Mouse (Mus musculus): ENCODE results near the gene Tspo.

The Tspo gene

DNA sequence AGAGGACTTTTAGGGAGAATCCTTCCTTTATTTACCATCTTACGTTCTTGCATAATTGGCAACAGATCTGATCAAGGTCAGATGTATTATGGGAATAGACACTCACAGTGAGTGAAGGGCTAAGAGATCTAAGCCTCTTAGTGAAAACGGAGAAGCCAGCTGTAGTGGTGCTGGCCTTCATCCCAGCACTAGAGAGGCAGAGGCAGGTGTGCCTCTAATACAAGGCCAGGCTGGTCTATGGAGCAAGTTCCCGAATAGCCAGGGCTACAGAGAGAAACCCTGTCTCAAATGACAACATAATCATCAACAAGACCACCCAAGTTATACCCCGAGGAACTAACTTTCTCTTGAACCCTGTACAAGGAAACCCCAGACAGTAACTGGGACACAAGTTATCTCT, 19.5 kb downstream of the Tspo start:
- in situ Hi-C loops (cut with MseI, MboI): no loop called here

DNA sequence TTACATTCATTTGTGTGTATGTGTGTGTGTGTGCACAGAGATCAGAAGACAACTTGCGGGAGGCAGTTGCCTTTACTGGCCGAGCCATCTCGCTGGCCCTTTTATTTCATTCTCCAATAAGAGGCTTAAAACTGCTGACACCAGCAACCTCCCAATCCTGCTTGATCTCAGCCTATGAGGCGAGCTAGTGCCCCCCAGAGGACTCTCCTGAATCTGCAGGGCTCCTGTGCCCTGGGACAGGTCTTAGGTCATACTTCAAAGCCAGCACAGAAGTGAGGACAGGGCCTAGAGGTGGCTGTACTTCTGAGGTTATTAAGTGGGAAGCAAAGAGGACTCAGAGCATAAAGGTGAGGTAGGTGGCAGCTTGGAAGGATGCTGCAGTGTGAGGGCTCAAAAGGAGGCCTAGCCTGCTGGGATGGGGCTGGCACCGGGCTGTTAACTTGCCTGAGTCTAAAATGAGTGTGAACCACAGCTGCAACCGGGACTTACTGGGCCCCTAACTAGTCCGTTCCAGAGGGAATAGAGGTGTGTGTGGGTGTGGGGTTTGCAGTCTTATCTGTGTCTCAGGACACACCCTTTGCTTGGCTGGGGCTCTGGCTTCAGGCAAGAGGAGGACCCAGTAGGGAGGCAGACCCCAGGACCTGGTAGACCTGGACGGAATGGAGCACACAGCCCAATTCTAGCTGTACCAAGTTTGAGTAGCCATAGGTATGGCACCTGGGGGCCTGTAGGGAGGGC, 20.2 kb downstream of the Tspo start:
- in situ Hi-C loops (cut with MseI, MboI): no loop called here

DNA sequence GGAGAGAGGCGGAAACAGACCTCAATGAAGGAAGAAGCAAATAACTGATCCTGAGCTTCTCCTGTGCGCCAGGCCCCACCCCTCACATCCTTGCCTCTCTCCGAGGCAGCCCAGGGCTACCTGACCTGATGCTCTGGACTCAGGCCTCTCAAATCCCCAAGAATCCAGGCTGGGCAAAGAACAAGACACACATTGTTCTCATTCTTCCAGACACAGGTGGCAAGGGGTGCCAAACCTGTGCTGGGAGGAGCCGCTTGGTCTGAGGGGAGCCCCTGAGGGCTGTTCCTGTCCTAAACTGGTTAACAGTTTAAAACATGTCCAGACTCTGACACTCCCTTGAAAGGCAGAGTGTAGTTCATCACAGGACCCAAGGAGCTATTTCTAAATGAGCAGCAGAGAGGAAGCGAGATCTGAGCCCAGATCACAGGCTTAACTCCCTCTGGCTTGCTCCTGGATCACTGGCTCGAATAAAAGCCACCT, 21.4 kb downstream of the Tspo start:
- in situ Hi-C loops (cut with MseI, MboI): no loop called here

DNA sequence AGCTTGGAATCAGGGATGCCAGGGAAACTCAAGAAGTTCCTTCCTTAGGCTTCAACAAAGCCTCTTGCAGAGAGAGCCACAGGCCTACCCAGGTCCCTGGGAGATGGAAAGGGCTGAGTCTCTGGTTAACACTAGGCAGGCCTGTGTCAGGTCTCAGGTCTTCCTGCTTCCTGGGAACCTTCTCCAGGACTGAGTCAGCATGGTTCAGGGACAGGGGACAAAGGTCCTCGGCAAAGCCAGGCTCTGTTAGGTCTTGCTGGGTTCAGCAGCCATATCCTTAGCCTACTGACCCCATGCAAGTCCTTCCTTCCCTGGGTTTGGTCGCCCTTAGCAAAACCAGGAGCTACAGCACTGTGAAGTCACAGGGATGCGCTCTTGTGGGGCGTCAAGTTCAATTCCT, 27.4 kb downstream of the Tspo start:
- in situ Hi-C loops (cut with MseI, MboI): no loop called here

DNA sequence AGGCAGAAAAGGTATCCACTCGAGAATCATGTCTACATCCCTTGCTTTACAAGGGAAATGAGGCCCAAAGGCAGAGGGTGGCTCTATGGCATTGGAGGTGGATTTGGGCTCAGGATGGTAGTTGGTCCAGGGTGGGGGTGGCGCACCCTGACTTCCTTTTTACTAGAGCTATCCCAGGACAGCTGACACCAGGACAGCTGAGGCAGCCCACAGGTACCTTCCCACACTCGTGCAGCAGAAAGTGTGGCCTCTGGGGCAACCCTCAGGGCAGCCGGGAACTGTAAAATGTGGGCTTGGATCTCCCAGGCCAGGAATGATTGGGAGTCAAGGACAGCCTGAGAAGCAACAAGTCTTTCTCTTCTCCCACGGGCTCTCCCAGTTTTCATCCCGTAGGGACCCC, 28.4 kb downstream of the Tspo start:
- in situ Hi-C loops (cut with MseI, MboI): no loop called here

DNA sequence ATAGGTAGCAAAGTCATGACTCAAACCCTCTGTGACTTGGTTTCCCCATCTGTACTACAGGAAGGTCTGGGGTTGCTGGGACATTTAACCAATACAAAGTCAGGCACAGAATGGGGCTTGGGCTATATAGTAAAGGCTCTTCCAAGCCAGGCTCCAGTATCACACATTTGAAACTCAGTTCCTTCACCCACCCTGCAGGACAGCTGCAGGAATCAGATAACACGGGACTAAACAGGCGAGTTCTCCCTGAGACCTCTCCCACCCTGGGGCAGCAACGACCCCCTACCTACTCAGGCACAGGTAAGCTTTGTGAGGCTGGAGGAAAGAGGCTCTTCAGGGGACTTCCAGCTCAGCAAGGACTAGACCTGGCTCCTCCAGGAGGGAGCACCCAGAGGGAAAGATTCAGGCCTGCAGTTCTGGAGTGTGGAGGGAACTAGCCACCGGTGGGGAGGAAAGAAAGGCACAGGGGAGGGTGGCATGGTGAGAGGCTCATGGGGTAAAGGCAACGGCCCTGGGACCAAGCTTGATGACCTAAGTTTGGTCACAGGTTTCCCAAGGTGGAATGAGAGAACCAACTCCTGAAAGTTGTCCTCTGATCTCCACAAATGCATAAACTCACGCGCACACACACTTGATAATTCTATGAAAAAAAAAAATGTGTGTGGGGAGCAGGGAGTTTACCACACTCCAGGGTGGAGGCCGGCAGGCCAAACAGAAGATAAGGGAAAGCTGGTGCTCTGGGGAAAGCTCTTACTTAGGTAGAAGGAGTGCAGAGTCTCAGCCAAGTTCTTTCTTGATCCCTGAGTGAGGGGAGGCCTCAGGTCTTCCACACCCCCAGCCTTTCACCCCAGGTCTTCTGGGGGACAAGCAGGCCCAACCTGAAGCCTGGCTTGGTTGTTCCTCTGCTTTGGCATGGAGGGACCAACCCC, 29.1 kb downstream of the Tspo start:
- in situ Hi-C loops (cut with MseI, MboI): no loop called here

DNA sequence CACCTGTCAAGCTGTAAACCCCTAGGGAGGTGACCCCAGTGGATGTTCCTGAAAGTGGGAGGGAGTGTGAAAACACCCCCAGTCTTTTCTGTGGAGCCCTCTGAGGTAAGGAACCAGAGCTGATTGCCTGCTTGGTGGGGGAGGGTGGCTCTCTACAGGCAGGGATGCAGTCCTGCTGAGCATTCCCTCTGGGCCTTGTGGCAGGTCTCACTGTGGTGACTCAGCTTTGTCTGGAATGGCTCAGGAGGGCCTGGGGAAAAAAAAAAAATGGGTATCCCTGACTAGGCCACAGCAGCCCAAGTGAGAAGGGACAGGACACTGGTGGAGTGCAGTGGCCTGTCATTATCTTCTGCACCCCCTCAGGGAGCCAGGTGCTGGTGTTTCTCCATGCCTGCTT, 29.8 kb downstream of the Tspo start:
- in situ Hi-C loops (cut with MseI, MboI): no loop called here

DNA sequence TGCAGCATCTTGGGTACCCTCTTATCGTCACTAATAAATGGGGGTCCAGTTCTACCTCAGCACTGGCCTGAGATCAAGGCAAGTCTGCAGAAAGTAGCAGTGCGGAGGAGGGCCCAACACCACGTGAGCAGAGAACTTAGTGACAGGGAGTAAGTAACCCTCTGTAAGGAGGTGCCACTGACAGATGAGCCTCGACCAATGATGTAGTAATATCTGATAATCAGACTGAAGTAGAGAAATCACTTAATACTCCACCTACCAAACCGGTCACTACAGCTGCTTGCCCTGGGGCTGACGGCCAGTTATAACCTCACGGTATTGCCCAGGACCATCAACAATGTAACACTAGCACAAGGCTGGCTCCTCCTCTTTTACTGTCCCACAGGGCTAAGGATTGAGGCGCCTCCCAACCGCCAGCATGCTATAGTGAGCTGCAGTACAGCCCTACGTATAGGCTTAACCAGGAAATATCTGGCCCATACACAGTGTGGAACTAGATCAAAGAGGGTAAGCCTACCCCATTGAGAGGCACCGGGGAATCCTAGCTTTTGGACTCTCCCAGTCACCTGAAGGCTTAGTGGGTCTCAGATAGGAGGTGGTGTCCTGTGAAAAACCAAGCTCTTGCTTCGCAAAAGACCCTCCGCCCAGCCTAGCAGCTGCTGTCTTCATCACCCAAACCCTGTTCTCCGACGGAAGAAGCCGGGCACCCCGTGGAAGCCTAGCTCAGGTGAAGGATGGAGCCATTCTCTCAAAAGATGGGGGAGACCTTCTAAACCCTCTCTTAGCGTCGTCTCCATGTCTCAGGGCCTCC, 30.5 kb downstream of the Tspo start:
- in situ Hi-C loops (cut with MseI, MboI): no loop called here

DNA sequence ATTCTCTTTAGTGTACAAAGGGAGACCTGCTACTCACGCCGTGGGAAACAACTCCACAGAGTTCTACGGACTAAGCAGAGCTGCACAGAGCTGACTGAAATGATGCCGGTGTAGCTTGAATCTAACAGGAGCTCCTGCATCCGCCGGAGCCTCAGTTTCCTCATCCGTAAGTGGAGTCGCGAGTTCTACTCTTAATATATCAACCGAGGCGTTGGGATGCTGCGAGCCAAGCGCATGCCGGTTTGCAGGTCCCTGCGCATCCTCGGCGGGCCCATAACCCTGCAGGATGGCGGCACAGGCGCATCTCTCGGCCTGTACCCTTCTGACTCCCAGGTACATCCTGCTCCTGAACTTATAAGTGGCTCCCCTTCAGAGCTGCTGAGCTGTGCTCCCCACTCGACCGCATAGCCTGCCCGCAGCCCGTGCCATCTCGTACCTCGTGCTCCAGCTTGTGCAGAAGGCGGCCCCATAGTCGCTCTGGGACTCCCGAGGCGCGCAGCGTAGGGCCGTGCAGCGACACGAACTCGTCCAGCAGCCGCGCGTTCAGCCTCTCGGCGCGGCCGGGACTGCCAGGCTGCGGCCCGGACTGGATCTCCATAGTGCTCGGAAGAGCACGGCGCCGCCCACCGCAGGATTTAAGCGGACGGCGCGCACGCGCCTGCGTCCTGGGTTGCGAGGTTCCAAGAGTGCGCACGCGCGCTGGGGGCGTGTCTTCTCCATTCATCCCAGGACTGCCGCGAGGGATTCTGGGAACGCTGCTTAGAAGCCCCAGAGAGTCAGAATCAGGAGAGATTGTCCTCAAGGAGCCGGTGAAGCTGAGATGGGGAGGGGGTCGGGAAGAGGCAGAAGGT, 31.3 kb downstream of the Tspo start, which contains the start of gene Ttll12:
Gene Ttll12, minus strand, starts transcription at position 645 of the 851 bp plus-strand sequence.
- in situ Hi-C loops (cut with MseI, MboI): no loop called here

DNA sequence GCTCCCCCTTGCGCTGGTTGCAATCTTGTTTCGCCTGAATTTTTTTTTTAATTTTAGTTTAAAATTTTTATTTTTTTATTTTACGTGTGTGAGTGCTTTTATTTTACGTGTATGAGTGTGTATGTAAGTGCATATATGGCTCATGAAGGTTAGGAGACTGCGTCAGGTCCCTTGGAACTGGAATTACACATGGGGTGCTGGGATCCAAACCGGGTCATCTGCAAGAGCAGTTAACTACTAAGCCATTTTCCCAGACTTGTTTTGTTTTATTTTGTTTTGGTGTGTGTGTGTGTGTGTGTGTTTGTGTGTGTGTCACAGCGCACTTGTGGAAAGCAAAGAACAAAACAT, 31.9 kb downstream of the Tspo start:
- in situ Hi-C loops (cut with MseI, MboI): no loop called here

DNA sequence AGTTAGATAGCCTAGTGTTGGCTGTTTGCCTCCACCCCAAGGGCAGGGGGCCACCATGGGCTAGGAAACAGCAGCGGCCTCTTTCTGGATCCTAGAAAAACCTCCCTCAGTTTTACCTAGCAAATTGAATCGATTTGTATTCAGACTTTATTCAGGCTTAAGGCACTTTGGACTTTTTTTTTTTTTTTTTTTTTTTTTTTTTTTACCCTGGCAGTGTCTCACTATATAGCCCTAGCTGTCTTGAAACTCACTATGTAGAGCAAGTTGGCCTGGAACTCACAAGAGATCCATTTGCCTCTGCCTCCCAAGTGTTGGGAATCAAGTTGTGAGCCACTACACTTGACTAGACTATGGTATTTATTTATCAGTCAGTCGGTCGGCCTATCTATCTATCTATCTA, 33.4 kb downstream of the Tspo start:
- in situ Hi-C loops (cut with MseI, MboI): no loop called here

DNA sequence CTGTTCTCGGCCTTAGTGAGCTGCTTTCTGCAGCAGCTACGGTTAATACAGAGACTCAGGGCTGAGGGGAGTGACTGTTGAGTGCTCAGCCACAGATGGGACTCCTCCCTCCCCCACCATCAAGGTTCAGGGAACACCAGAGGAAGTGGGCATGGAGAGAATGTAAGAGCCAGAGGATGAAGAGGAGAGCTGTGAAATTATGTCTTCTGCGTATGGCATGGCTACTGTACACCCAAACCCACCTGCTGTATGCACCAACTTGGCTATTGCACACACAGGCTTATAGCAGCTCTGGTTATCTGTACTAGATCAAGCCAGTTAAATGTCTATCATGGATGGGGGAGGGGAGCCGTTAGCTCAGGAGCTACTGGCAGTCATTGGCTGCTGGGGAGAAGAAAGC, 37.8 kb downstream of the Tspo start:
- in situ Hi-C loops (cut with MseI, MboI): no loop called here

DNA sequence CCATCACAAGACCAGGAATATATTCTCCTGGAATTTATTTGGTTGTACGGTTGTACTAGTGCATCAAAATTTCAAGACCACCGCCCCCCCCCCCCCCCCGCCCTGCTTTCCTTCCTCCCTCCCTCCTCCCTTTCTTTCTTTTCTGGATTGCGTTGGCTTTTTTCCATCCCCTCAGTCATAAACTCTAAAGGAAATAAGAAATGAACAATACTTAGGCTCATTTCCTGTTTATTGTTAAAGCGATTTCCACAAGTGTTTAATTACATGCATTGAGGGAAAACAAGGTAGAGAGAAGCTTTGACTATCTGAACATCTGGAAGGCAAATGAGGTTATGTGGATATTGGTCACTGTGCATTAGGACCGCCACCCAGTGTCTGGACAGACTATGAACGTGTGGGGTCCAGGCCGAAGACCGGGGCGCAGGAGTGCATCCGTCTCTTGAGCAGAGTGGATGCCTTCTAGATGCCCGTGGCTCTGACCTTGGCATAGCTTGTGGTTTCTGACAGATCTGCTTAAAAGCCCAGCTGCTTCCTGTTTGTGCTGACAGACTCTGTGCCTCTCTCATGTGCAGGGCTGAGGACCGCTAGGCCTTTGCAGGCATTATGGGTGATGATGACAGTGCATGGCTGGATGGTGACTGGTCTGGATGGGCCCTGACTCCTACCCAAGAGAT, 39.1 kb downstream of the Tspo start:
- in situ Hi-C loops (cut with MseI, MboI): no loop called here

DNA sequence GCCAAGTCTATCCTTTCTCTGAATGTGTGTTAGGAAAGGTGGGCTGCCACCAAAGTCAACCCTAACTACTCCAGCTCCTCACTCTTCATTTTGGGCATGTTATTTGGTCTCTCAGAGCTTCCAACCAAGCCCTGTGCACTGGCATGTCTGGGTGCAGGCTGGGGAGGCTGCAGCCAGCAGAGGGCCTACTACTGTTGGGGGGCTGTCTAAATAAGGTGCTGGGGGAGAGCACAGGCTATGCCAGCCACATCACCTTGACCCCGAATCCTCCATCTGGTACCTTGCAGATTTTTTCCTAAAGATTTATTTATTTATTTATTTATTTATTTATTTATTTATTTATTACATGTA, 39.6 kb downstream of the Tspo start:
- in situ Hi-C loops (cut with MseI, MboI): no loop called here

DNA sequence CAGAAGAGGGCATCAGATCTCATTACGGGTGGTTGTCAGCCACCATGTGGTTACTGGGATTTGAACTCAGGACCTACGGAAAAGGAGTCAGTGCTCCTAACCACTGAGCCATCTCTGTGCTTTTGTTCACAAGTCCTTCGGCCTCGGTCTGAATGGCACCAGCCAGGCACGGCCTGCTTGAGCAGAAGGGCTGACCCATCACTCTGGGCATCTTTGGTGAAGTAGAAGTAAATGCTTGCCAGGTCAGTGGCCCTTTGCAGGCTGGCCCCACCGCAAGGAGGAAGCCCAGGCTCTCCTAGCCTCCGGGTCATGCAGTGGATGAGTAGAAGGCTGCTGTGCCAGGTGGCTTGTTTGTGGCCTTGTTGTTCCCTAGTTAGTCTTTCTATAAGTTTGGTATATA, 40.0 kb downstream of the Tspo start:
- in situ Hi-C loops (cut with MseI, MboI): no loop called here

DNA sequence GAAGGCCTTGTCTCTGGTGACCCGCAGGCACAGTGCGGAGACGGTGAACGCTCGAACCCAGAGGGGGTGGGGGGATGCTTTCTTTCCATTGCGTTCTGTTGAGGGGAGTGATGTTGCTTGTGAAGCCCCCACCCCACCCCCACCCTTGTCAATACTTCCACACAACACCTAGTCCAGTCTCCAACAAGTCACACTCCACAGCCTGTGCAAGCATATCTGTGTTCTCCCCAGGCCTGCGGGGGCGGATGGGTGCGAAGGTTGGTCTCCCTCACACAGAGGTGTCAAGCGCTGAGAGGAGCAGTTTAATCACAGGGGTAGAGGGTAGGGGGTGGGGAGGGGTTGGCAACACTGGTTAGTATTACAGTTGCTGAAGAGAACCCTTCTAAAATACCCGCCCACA, 42.8 kb downstream of the Tspo start:
- in situ Hi-C loops (cut with MseI, MboI): no loop called here

DNA sequence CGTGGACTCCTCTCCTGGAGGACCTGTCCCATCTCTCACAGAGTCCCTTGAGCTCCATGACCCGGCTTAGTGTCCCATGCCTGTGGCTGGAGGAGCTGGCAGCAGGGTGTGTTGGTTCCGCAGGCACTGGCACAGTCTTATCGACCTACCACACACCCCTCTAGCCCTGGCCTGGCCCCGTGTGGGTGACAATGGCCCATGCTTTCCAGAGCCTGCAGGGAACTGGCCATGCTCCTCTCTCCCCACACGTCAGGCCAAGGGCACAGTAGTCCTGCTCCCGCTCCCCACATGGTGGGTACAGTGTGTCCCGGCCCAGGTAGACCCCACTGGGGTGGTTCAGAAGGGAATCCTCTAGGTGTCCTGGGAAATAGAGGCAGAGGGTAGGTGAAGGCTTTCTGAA, 43.3 kb downstream of the Tspo start:
- in situ Hi-C loops (cut with MseI, MboI): no loop called here

DNA sequence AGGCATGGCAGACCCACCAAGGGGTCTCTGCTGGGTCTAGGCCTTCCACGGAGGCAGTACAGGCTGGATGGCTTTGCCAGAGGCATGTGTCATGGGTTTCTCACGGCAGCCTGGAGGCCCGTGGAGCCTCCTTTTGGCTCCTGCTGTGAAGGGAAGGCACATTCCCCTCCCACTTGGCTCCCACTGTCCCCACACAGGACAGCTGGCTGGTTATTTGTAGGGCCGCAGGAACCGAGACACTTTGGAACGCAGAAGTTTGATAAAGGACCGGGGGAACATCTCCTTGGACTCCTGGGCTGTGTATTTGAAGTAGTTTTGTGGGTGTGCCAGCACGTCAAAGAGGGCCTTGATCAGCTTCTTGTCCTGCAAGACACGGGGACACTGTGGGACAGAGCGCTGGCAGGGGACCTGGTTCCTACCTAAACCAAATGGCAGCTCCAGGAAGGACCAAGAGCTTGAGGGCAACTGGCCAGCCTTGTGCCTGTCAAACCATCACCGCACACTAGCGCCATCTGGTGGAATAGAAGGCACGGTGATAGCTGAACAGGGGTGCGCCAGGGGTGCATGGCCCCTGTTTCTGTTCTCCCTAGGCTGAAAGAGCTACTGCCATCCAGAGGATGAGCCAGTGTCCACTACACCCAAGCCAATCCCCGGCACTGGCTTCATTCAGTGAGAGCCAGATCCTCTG, 43.9 kb downstream of the Tspo start:
- in situ Hi-C loops (cut with MseI, MboI): no loop called here

DNA sequence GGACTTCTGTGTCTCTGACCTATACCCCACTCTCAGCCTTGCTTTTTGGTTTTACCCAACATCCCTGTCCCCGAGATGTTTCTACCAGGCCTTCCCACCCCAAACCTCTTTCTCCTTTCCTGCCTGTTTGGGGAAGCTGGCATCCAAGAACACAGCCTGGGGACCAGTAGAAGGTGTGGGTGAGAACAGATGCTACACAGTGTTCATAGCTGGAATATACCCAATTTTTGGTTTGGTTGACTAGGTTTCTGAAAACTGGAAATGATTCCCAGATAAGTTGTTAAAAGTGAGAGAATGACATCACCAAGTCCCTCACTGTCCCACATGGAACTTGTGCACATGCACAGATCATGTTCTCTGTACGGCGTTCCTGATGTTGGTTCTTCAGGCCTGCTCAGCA, 51.9 kb downstream of the Tspo start:
- in situ Hi-C loops (cut with MseI, MboI): no loop called here

All from mouse trophoblast stem cell (cell line).